Mouse (Mus musculus) thymus, adult 18-20 months (tissue): Measurements from ENCODE around the gene Sdhaf3.
"Not testable (repeated sequence)": the region's sequence is repeated elsewhere in the genome, so short reads cannot be mapped to it uniquely, and the experiment has no call there.

ENCODE experiments used
- DNase-seq, 2 experiments: peaks; one replicate each; pipeline ENCODE4 v3.0.0; 2022; ENCODE audit warnings: mixed read lengths in 2 of 2

Gene Sdhaf3

DNA sequence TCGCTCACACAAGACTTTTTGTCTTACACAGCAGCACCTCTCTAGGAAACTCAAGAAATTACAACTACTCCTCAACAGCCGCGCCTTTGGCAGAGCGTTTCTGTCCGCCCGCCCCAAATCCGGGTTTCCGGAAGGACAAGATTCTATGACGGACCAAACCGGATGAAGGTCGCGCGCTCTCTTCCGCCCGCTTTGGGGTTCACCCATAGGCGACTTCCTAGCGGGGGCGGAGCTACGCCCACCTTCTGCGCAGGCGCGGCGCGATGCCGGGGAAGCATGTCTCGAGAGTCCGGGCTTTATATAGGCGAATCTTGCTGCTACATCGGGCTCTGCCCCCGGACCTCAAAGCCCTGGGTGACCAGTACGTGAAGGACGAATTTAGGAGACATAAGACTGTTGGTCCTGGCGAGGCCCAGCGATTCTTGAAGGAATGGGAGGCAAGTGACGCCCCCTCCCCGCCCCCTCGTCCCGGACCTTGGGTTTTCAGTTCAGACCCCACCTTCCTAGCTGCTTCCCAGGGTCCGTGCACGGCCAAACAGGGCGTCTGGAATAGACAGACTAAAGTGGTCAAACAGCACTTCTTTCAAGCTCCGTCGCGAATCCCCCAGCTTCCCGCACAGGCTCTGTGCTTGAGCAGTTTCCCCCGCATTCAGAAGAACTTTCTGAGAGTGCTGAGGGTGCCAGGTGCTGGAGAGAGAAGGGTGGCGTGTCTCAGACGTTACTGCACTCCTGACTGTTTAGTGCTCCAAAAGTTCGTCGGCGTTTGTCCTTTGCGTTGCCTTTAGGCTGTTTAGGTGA, at the start of gene Sdhaf3:
Gene Sdhaf3 (plus strand): TSS at position 241 of the 798 bp plus-strand sequence.
- peak; percentile 92 to 93 for DNase-seq

- DNase-seq = no peak
Observed at GRCm38 (mm10) chr6:6909586-6909985, 46.2 kb upstream of the Sdhaf3 start.

GRCm38 (mm10) chr6:6914304-6914703, 41.5 kb upstream of the Sdhaf3 start:
- DNase-seq = no peak

- no peak for DNase-seq
Observed at GRCm38 (mm10) chr6:6914849-6915525, 40.8 kb upstream of the Sdhaf3 start.

- no peak for DNase-seq
Observed at GRCm38 (mm10) chr6:6915526-6915915, 40.3 kb upstream of the Sdhaf3 start.

DNA sequence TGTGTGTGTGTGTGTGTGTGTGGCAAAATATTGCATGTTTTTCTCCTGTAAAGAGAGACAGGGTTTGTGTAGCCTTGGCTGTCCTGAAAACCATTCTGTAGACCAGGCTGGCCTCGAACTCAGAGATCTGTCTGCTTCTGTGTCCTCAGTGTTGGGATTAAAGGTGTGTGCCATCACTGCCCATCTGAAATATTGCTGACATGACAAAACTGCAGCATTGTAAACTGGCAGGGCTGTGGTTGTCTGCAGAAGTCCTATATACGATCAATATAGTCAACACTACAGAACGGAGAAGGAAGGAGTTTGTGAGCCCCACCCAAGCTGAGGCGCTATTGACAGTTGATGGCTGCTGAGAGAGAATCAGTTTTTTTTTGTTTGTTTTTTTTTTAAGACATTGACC, 38.5 kb upstream of the Sdhaf3 start:
- no peak for DNase-seq

- no peak for DNase-seq
Observed at GRCm38 (mm10) chr6:6925264-6925663, 30.5 kb upstream of the Sdhaf3 start.

DNA sequence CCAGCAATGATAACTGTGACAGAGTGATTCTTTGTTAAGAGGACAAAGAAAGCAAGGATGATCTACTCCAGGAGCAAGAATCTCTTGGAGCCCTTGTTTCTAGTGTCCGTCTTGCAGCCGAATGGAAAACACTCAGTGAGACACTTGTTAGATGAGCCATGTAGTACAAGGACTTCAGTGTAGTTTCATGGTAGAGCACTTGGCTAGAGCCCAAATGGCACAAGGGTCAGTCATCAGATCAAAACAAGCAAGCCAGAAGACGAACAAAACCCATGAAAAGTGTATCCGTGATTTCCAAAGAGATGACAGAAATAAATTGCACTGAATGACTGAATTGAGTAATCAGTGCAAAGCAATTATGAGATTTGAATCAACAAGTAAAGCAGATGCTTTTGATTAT, 25.0 kb upstream of the Sdhaf3 start:
- DNase-seq = no peak

- DNase-seq = no peak
Observed at GRCm38 (mm10) chr6:6931507-6931906, 24.3 kb upstream of the Sdhaf3 start.

DNA sequence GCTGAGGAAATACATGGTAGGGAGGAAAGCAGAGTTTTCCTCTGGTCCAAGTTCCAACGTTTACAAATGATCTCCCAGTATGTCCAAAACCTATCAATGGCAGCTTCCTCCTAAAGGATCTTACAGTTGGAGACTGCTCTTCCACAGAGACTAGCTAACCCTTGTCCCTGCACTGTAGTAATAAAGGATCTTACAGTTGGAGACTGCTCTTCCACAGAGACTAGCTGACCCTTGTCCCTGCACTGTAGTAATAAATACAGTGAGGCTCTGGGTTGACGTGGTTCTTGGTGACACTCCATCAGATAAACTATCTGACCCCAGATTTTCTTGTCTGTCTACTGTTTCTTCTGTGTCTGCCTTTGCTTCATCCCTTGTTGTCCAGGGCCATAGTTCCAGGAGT, 15.0 kb upstream of the Sdhaf3 start:
- no peak for DNase-seq

GRCm38 (mm10) chr6:6942813-6943212, 13.0 kb upstream of the Sdhaf3 start:
- no peak for DNase-seq

GRCm38 (mm10) chr6:6947650-6948049, 8.2 kb upstream of the Sdhaf3 start:
- DNase-seq = no peak

- DNase-seq = no peak
Observed at GRCm38 (mm10) chr6:6955395-6955763, 425 bp upstream of the Sdhaf3 start.

DNA sequence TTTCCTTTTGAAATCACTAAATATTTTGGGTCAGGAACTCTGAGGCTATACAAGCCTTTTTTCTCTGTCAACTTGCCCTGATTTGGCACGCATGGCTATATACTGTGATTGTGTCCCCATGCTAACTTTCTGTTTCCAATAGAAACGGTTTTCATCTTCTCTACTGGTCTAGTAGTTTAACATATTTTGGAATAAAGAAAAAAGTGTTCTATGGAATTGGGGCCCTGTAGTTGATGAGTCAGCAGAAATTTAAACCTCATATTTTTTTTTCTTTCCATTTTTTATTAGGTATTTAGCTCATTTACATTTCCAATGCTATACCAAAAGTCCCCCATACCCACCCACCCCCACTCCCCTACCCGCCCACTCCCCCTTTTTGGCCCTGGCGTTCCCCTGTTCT, 3.4 kb downstream of the Sdhaf3 start:
- not testable (repeated sequence) for DNase-seq

- DNase-seq = no peak
Observed at GRCm38 (mm10) chr6:6997226-6997946, 41.6 kb downstream of the Sdhaf3 start.

DNA sequence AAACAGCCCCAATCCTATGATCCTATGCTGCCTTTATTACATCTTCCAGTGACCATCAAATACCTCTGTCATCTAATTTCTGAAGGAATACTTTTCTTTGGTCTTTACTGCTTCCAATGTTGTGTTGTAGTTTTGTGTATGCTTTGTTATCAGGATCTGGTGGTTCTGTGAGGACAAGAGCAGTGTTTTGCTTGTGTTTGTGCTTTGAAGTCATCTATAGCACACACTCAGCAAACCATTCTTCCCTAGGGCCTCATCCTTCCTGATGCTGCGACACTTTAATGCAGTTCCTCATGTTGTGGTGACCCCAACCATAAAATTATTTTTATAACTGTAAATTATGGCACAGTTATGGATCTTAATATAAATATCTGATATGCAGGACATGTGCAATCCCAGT, 42.2 kb downstream of the Sdhaf3 start:
- DNase-seq = no peak

- DNase-seq = no peak
Observed at GRCm38 (mm10) chr6:6999015-6999414, 43.2 kb downstream of the Sdhaf3 start.

DNA sequence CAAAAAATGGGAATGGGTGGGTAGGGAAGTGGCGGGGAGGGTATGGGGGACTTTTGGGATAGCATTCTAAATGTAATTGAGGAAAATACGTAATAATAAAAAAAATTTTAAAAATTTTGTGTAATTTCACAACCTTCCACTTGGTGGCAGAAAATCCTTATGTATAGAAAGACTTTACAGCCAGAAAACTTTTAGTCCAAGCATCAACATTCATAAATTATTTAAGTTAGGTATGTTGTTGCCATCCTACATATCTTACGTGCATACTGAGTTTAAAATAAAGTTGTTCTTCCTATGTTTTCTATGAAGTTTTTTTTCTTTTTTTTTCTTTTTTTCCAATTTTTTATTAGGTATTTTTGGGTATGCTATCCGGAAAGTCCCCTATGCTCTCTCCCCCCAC, 47.3 kb downstream of the Sdhaf3 start:
- DNase-seq = no peak

DNA sequence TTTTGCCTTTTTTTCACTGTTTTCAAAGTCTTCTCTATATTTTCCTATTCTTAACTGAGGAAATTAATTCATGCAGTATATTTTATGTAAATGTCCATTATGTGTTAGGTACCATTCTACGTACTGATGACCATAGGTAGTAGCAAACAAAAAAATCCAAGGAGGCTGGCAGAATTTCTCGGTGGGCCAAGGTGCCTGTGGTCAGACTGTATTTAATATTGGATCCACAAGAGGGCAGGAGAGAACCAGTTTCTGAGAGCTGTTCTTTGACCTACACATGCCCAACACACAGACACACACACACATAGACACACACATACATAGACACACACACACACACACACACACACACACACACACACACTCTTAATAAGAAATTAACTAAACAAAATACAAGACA, 48.2 kb downstream of the Sdhaf3 start:
- DNase-seq = no peak

DNA sequence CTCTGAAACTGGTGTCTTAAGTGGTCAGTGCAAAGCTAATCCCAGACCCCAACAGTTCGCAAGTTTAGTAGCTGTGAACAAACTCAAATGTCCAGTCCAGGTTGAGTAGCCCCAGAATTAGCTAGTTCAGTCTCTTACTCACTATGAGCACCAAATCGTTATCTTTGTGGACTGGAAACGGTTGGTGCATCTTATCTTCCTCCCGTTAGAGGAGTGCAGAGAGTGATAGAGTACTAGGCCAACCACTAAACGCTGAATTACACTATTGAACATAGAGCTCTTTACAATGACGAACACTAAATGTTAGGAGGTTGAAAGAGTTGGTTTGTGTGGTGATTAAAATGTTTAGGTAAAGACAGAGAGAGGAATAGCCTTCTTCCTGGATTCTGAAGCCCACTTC, 82.3 kb downstream of the Sdhaf3 start:
- DNase-seq = no peak

GRCm38 (mm10) chr6:7038835-7039234, 83.0 kb downstream of the Sdhaf3 start:
- no peak for DNase-seq

GRCm38 (mm10) chr6:7041912-7042311, 86.1 kb downstream of the Sdhaf3 start:
- no peak for DNase-seq

GRCm38 (mm10) chr6:7062819-7063218, 107.0 kb downstream of the Sdhaf3 start:
- no peak for DNase-seq

DNA sequence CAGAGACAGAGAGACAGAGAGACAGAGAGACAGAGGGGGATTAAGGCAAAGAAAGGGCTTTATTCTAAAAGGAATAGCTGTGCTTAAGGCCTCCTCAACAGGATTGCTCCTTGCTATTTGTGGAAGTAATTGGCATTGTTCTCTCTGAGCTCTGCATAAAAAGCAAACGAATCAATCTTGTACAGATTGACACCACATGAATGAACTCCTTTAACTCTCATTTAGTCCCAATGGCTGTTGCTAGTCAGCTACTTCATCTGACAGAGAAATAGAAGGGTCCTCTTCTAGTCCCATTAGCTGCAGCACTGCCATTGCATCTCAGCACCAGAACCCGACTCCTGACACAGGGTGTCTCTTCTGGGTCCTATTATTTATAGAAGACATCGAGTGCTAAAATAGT, 113.0 kb downstream of the Sdhaf3 start:
- DNase-seq = no peak
